Mouse (Mus musculus) liver, embryonic 14.5 days (tissue): ENCODE data around the gene Igdcc3. TPM values are rescaled to one million over a fixed set of nuclear protein-coding genes. Genes with fewer than 3 reads are reported as not detected.
"Not testable (repeated sequence)": the region's sequence is repeated elsewhere in the genome, so short reads cannot be mapped to it uniquely, and the experiment has no call there.

Source experiments
- ATAC-seq: fragments of 200-750 bp; cut with Nextera tagmentation; 2 replicates; pipeline ENCODE4 v1.8.0; 2017; ENCODE audit warnings: moderate number of reproducible peaks, mild to moderate bottlenecking, moderate library complexity; ENCODE audit not compliant: insufficient read depth
- DNase-seq, 3 experiments: peaks; one replicate each; pipeline ENCODE4 v3.0.0-alpha.2; 2012 to 2013; ENCODE audit warnings: low read depth in 3 of 3, low spot score in 3 of 3
- H3K27ac ChIP-seq: fragments of 300-500 bp; sonication (generic); 2 replicates; pipeline ENCODE4 v1.5.1; 2014; ENCODE audit warnings: moderate library complexity, mild to moderate bottlenecking, control low read depth, inconsistent platforms
- H3K27me3 ChIP-seq: fragments of 300-500 bp; sonication (generic); 2 replicates; pipeline ENCODE4 v1.6.1; 2014; ENCODE audit warnings: mild to moderate bottlenecking, low read length, moderate library complexity; ENCODE audit not compliant: control insufficient read depth, insufficient read depth
- H3K36me3 ChIP-seq: fragments of 300-500 bp; sonication (generic); replicated peaks from 2 replicates; pipeline ENCODE4 v1.6.1; 2014; ENCODE audit warnings: low read depth; ENCODE audit not compliant: control insufficient read depth, insufficient read depth
- H3K4me1 ChIP-seq, 2 experiments: fragments of 200-500 bp in 1 of 2; fragments of 300-500 bp in 1 of 2; sonication (generic) in 1 of 2; replicated peaks; 2 replicates each; pipeline ENCODE4 v1.6.1; 2012 to 2014; ENCODE audit warnings: antibody characterized with exemption in 1 of 2, inconsistent platforms in 1 of 2, low read length in 1 of 2; ENCODE audit not compliant: control insufficient read depth in 2 of 2, insufficient read depth in 2 of 2
- H3K4me2 ChIP-seq: fragments of 300-500 bp; sonication (generic); 2 replicates; pipeline ENCODE4 v1.6.1; 2014; ENCODE audit warnings: low read depth, mild to moderate bottlenecking, control low read depth, moderate library complexity
- H3K4me3 ChIP-seq, 2 experiments: fragments of 200-500 bp in 1 of 2; fragments of 300-500 bp in 1 of 2; sonication (generic) in 1 of 2; 2 replicates each; pipeline ENCODE4 v1.5.1; 2012 to 2014; ENCODE audit warnings: low read depth in 2 of 2, low read length in 2 of 2, mild to moderate bottlenecking in 2 of 2, control low read depth in 1 of 2, inconsistent platforms in 1 of 2, moderate library complexity in 1 of 2; ENCODE audit not compliant: insufficient read depth in 1 of 2
- H3K9ac ChIP-seq: fragments of 300-500 bp; sonication (generic); replicated peaks from 2 replicates; pipeline ENCODE4 v1.6.1; 2014; ENCODE audit warnings: mild to moderate bottlenecking, control low read depth, moderate library complexity
- H3K9me3 ChIP-seq: fragments of 300-500 bp; sonication (generic); 2 replicates; pipeline ENCODE4 v1.6.1; 2016; ENCODE audit warnings: low read length, mixed read lengths; ENCODE audit not compliant: control insufficient read depth
- CTCF ChIP-seq: IDR thresholded peaks from 2 replicates; pipeline ENCODE4 v1.5.1; 2016; ENCODE audit warnings: antibody characterized with exemption, low read depth, control low read depth
- EP300 ChIP-seq: IDR thresholded peaks from 2 replicates; pipeline ENCODE4 v1.6.1; 2016; ENCODE audit warnings: antibody characterized with exemption, low read depth
- WGBS: fragments of 180-500 bp; shearing (Covaris S2); extraction: QIAGEN DNeasy Blood & Tissue Kit; methylation state at CpG from one replicate; pipeline ENCODE4 v1.1.7; 2014; ENCODE audit not compliant: insufficient replicate concordance; 5-methylcytosine and 5-hydroxymethylcytosine counted together
- polyA plus RNA-seq, 2 experiments: library from polyadenylated mRNA; depleted of rRNA in 1 of 2; stranded (reverse) in 1 of 2; unstranded in 1 of 2; fragments of >200 nt; fragmentation: Nextera tagmentation in 1 of 2; extraction: Ambion mirVana in 1 of 2; gene quantifications; 2 replicates each; pipeline versions ENCODE4 v1.2.1 to v1.2.3; 2012 to 2014

Gene Igdcc3
- polyA plus RNA-seq, 2 experiments, result 0.06 TPM

DNA sequence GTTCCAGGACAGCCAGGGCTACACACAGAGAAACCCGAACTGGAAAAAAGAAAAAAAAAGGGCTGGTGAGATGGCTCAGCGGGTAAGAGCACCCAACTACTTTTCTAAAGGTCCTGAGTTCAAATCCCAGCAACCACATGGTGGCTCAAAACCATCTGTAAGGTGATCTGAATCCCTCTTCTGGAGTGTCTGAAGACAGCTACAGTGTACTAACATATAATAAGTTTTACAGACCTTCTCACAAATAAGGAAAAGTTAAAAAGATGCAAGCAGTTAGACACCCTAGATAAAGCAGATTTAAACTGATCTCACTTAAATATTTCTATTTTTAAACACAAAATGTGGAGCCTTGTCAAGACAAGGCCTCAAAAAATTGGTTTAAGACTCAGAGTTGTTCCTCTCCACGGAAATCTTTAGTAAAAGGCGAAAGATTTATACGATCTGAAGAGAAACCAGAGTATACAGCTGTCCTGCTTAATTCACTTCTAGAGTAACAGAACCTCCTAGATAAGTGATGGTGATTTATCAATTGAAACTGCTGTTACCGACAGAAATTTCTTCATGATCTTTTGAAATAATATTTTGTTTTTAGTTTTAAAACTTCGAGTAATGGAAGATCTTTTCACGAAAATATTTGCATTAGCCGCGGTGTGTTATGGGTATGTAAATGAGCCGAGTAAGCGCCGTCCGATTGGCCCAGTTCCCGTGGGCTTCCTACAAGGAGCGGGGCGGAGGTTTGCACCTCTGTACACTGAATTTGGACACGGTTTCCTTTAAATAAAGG, 60.6 kb downstream of the Igdcc3 start:
- H3K4me3 ChIP-seq, result peak overlapping the region; percentile 47 to 83
- no peaks in the 10 kb centered on the region for H3K36me3 ChIP-seq
- H3K4me2 ChIP-seq, result peak overlapping the region; percentile 77
- H3K27me3 ChIP-seq, result no peaks in the 10 kb centered on the region
- ATAC-seq (peak; percentile 85), DNase-seq (peak; percentile 82 to 88 (median 83))
- peaks cover 23 to 37% of the 10 kb centered on the region in 2 experiments for H3K4me1 ChIP-seq
- peak overlapping the region; percentile 85 for H3K27ac ChIP-seq
- peak overlapping the region; percentile 78 for H3K9ac ChIP-seq
- no peak for TF ChIP-seq CTCF
- TF ChIP-seq EP300, result peak; percentile 60; the same call in 1 of the 2 replicates
- under 1% methylated on average over 18 of the region's 18 CpGs for WGBS
- no peaks in the 10 kb centered on the region for H3K9me3 ChIP-seq

DNA sequence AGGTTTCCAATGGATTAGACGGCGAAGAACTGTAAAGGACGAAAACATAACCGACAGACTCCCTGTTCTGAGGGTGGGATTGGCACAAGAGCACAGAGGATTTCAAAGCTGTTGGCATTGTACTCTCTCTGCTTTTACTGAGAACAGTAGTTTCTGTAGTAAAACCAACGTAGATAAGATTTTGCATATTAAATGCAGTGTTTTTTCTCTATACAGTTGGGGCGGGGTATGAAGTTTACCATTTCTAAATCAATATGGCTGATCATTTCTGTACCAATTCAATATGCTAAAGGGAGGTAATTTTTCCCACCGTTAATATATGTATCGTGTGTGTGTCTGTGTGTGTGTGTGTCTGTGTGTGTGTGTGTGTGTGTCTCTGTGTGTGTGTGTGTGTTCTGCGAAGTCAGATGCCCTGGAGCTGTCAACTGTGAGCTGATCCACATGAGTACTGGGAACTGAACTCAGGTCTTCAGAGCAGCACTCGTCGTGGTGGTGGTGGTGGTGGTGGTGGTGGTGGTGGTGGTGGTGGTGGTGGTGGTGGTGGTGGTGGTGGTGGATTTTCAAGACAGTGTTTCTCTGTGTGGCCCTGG, 61.3 kb downstream of the Igdcc3 start:
- peak overlapping the region; percentile 85 for H3K27ac ChIP-seq
- DNase-seq (no peak), ATAC-seq (peak; percentile 12; the same call in 1 of the 2 replicates)
- H3K27me3 ChIP-seq, result no peaks in the 10 kb centered on the region
- H3K4me3 ChIP-seq, result peak overlapping the region; percentile 47 to 83
- whole genome bisulfite sequencing, result 18% methylated on average over 11 of the region's 11 CpGs
- no peaks in the 10 kb centered on the region for H3K36me3 ChIP-seq
- TF ChIP-seq CTCF, result no peak
- TF ChIP-seq EP300, result no peak
- H3K4me1 ChIP-seq, result peaks cover 19 to 33% of the 10 kb centered on the region in 2 experiments
- H3K9me3 ChIP-seq, result no peaks in the 10 kb centered on the region
- peak overlapping the region; percentile 77 for H3K4me2 ChIP-seq
- peak overlapping the region; percentile 78 for H3K9ac ChIP-seq

DNA sequence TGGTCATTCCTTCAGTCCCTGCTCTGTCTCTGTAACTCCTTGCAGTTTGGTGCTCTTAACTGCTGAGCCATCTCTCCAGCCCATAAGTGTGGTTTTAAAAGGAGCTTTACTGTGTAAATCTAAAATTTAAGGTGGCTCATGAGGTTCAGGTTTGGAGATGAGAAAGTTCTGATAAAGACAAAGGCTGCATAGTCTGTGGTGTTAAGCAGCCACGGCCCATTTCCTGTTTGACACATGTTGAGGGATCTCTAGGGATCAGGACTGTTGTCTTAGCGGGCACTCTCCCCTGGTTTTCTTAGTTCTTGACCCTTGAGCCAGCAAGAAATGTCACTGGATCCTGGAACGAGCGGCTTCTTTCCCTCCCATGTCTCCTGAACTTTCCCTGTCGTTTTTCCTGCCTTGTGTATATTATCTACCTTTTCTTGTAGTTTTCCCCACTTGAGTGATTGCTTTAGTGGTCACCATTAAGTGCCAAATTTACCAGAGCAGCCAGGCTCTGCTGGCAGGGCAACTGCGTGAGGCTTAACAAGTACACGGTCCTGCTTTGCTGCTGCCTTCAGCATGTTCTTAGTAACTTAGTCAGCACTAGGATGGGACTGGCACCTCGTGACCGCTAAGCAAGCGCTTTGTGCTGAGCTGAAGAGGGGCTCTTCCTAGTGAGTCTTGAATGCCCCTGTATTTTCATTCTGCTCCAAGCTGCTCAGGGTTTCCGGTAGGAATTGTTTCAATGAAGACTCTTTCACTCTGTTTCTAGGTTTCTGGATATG, 64.2 kb downstream of the Igdcc3 start:
- 56% methylated on average over 11 of the region's 11 CpGs for WGBS

DNA sequence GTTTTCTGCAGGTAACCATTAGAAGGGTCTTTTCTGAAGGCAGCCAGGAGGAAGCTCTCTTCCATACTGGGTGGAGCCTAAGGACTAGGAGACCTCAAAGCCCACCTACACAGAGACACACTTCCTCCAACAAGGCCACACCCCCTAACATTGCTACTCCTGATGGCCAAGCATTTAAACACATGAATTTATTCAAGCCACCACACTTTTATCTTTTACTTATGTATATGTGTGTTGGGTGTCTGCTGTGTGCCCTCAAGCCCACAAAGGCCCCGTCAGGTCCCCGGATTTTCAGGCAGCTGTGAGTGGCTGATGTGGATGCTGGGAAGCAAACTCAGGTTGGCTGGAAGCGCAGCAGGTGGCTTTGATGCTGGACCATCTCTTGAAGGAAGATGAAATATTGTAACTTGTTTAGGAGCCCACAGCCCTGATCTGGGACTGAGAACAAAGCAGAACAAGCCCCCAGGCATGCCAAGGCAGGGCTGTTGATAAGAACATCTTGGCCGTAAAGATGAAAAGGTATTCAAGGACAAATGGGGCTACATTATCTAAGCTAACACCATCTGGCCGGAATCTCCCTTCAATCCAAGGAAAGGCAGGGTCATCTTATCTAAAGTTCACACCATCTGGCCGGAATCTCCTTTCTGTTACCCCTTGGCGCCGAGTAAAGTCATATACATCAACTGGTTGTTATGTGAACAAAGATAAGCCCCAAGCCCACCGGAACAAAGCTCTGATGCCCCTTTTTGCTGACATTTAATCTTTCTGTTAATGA, 66.2 kb downstream of the Igdcc3 start:
- not testable (repeated sequence) for H3K9ac ChIP-seq, H3K4me2 ChIP-seq, H3K27me3 ChIP-seq, H3K36me3 ChIP-seq, DNase-seq, H3K4me1 ChIP-seq, H3K9me3 ChIP-seq, H3K27ac ChIP-seq, ATAC-seq, H3K4me3 ChIP-seq
- 81% methylated on average over 7 of the region's 9 CpGs for WGBS

More for the DNA sequence above, 64.2 kb downstream of the Igdcc3 start:
- no peak overlapping the region for H3K4me2 ChIP-seq
- H3K4me1 ChIP-seq, result peaks cover 0 to 10% of the 10 kb centered on the region in 2 experiments; a peak in 3 of 4 replicates
- H3K4me3 ChIP-seq, result no peak overlapping the region
- no peak for ATAC-seq
- no peak for DNase-seq
- H3K9ac ChIP-seq, result no peak overlapping the region
- H3K36me3 ChIP-seq, result no peaks in the 10 kb centered on the region
- no peaks in the 10 kb centered on the region for H3K9me3 ChIP-seq
- no peaks in the 10 kb centered on the region for H3K27me3 ChIP-seq
- TF ChIP-seq EP300 (no peak), CTCF (no peak)
- no peak overlapping the region for H3K27ac ChIP-seq
